Mouse (Mus musculus): ENCODE measurements around the gene Gm20388. TPM values are rescaled to one million over a fixed set of nuclear protein-coding genes. Genes with fewer than 3 reads are reported as not detected.

The Gm20388 gene
- polyA plus RNA-seq, 1 experiment from 2014 or later: 5.5 TPM

DNA sequence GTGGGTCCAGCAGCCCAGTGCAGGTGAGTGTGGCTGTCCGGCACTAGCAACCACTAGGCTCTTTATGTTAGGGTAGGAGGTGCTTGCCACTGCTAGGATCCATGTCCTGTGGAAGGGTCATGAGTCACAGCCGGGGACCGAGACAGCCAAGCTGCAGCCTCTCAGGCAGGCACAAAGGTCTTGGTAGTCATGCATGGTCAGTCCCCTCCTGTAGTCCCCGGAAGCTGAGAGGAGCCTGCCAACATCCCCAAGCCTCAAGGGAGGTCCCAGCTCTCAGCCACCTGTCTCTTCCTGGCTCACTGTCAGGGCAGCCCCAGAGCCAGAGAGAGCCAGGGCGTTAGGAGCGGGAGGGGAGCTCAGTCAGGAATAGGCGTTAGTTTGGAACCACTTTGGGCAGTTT is 836.6 kb downstream of the Gm20388 start:
- peaks cover 45% of the 10 kb centered on the region for H3K4me1 ChIP-seq
- DNase-seq (ENCODE audit: extremely low spot score, low spot score): no peak
- WGBS: 85% methylated on average over 7 of the region's 7 CpGs
- no peaks in the 10 kb centered on the region for H3K36me3 ChIP-seq (replicated peaks)
- H3K9me3 ChIP-seq: no peaks in the 10 kb centered on the region
- H3K27ac ChIP-seq: no peak overlapping the region
- H3K4me3 ChIP-seq: no peak overlapping the region
- peaks cover 39% of the 10 kb centered on the region for H3K27me3 ChIP-seq (ENCODE audit: poor library complexity, severe bottlenecking)

DNA sequence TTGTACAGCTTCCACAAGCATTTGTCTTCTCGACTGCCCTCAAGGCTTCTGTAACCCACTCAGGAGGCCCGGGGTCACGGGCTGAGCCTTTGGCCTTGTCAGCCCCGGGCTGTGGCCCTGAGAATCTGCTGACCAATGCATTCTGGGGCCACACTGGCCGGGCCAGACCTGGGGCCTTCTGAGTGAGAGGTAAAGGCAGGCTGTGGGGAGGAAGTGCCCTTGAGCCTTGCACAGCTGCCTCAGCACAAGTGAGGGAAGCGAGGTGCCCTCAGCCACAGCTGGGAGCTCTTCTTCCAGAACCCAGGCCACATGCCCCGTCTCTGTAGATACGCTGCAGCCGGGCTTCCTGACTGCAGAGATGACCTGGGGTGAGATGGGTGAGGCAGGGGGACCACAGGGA is 840.0 kb downstream of the Gm20388 start:
- Histone ChIP-seq H3K27ac (no peak overlapping the region), H3K9me3 (no peaks in the 10 kb centered on the region), H3K36me3 (replicated peaks) (no peaks in the 10 kb centered on the region), H3K27me3 (ENCODE audit: poor library complexity, severe bottlenecking) (peaks cover 37% of the 10 kb centered on the region), H3K4me3 (no peak overlapping the region), H3K4me1 (peaks cover 41% of the 10 kb centered on the region)
- WGBS: 81% methylated on average over 9 of the region's 9 CpGs
- DNase-seq (ENCODE audit: extremely low spot score, low spot score): no peak

DNA sequence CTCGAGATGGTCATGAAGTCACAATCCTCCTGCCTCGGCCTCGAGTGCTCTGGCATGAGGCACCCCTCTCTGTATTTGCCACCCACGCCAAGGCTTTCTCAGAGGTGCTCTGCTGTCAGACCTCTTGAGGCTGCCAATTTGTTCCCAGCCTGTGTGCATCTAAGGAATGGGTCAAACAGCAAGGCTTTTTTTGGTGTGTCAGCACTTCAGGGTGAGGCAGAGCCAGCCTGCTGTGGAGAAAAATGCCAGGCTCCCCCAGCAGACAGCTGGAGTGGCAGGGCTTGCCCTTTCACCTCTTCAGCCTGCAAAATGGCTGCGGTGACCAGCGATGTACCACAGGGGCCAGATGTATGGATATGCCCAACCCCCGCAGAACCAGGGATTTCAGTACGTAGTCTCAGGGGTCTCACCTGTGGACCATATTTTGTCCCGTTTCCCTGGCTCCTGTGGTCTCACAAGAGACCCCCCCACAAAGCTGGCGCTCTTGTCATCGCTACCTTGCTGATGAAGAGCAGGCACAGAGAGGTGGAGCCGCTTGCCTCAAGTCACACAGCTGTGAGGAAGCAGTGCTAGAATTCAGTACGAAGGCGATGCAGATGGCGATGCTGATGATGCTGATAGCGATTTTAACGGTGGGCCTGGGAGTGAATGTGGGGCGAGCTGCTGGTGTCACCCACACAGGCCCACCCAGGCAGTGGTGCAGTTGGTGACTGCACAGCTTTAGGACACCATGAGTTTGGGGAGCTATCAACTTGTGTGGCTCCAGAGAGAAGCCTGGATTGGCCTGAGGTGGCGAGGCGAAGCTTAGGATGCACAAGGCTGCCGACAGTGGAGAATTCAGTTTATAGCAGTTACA is 840.8 kb downstream of the Gm20388 start:
- WGBS: 81% methylated on average over 21 of the region's 21 CpGs
- no peaks in the 10 kb centered on the region for H3K9me3 ChIP-seq
- no peaks in the 10 kb centered on the region for H3K36me3 ChIP-seq (replicated peaks)
- 0 out of 2 replicates have a peak overlapping the region, but pooled peaks have one; percentile 11 for H3K27ac ChIP-seq
- no peak overlapping the region for H3K4me3 ChIP-seq
- H3K27me3 ChIP-seq (ENCODE audit: poor library complexity, severe bottlenecking): peaks cover 41% of the 10 kb centered on the region
- DNase-seq (ENCODE audit: extremely low spot score, low spot score): no peak
- peaks cover 40% of the 10 kb centered on the region for H3K4me1 ChIP-seq

DNA sequence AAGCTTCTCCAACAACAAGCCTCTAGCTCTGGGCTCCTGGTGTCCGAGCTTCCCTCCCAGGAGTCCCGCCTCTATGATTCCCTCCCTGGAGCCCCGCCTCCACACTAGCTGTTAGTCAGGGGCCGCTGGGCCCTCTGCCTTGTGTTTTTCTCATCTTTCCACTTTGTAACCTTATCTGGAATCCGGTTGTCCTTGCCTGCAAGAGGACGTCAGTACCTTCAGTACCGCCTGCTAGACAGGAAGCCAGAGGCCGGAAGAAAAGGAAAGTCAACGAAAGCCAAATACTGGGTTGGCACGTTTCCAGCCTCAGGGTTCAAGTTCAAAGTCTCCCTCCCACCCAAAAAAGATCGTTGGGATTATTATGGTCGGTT is 841.4 kb downstream of the Gm20388 start:
- 34% methylated on average over 12 of the region's 12 CpGs for WGBS
- Histone ChIP-seq H3K36me3 (replicated peaks) (no peaks in the 10 kb centered on the region), H3K27me3 (ENCODE audit: poor library complexity, severe bottlenecking) (peaks cover 39% of the 10 kb centered on the region), H3K27ac (0 out of 2 replicates have a peak overlapping the region, but pooled peaks have one; percentile 11), H3K9me3 (no peaks in the 10 kb centered on the region), H3K4me3 (no peak overlapping the region), H3K4me1 (peaks cover 38% of the 10 kb centered on the region)
- DNase-seq (ENCODE audit: extremely low spot score, low spot score): no peak

DNA sequence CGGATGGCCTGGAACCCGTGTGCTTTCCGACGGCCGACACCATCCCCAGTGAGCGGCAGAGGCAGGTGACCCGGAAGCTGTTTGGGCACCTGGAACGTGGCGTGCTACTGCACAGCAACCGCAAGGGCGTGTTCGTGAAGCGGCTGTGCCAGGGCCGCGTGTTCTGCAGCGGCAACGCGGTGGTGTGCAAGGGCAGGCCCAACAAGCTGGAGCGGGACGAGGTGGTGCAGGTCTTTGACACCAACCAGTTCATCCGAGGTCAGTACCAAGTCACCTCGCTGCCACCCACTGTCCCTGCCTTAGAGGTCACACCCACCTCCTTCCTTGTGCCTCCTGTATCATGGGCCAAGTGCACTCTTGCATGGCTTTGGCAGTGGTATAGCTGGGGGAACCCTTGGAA is 842.8 kb downstream of the Gm20388 start:
- no peaks in the 10 kb centered on the region for H3K9me3 ChIP-seq
- no peaks in the 10 kb centered on the region for H3K36me3 ChIP-seq (replicated peaks)
- no peak for DNase-seq (ENCODE audit: extremely low spot score, low spot score)
- peaks cover 47% of the 10 kb centered on the region for H3K4me1 ChIP-seq
- H3K27ac ChIP-seq: 0 out of 2 replicates have a peak overlapping the region, but pooled peaks have one; percentile 8
- peaks cover 36% of the 10 kb centered on the region for H3K27me3 ChIP-seq (ENCODE audit: poor library complexity, severe bottlenecking)
- H3K4me3 ChIP-seq: no peak overlapping the region
- 92% methylated on average over 22 of the region's 22 CpGs for WGBS

DNA sequence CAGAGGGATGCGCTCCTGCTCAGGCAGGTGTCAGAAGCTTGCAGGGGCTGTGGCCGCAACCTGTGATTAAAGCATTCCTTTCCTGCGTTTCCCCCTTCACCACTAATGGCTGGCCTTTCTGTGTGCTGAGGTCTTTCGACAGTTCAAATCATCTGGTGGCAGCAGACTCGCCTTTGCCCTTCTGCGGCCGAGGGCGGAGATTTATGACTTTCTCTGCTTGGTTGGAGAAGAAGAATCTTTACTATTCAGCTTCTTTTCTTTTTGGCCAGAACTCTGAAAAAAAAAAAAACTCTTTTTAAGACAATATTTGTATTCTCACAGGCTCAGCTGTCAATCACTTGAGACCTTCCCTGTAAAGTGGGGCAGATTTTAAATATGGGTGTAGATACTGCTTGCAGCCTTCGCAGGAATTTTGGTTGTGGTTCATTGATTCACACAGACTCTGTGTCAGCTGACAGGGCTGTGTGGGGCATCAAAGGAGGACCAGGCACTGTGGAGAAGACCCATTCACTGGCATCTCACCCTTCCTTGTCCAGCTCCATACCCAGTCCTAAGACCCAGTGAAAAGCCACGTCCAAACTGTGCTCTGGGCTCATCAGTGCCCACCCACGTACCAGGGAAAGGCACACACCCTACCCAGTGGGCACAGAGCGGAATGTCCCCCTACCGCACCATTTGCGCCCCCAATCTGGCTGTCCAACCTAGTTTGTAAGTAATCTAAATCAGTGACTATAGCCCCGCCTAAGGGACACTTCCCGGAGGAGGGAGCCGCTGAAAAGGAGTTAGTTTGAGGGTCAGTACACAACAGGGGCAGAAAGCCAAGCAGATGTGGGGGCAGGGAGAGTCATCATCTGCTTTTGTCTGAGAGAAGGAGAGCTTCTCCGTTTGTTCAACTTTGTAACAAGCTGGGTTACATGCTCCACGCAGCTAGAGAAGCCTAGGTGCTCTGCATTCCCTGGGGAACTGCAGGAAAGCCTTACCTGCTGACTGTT is 845.0 kb downstream of the Gm20388 start:
- Histone ChIP-seq H3K36me3 (replicated peaks) (no peaks in the 10 kb centered on the region), H3K27ac (peak overlapping the region; percentile 44; the same call in 1 of the 2 replicates), H3K9me3 (no peaks in the 10 kb centered on the region), H3K27me3 (ENCODE audit: poor library complexity, severe bottlenecking) (peaks cover 35% of the 10 kb centered on the region), H3K4me3 (no peak overlapping the region), H3K4me1 (peaks cover 46% of the 10 kb centered on the region)
- no peak for DNase-seq (ENCODE audit: extremely low spot score, low spot score)
- 53% methylated on average over 19 of the region's 19 CpGs for WGBS

DNA sequence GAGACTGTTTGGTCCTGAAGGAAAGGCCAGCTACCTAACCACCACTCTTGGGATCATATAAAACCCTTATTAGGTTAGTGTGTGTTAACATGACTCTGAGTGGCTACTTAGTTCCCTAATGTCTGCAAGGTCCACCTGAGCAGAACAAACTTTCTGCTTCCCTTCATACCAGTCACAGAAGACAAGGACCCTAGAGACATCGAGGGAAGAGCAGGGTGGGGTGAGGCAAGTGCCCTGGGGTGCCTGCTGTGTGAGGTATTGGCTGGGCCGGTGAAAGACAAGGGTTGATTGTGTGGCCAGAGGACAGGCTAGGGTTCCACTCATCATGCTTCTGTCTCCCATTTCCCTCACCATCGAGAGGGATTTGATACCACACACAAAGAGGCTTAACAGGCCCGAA is 847.4 kb downstream of the Gm20388 start:
- WGBS: 50% methylated on average over 4 of the region's 4 CpGs
- Histone ChIP-seq H3K27ac (0 out of 2 replicates have a peak overlapping the region, but pooled peaks have one; percentile 16), H3K27me3 (ENCODE audit: poor library complexity, severe bottlenecking) (peaks cover 30% of the 10 kb centered on the region), H3K4me3 (no peak overlapping the region), H3K36me3 (replicated peaks) (no peaks in the 10 kb centered on the region), H3K9me3 (no peaks in the 10 kb centered on the region), H3K4me1 (peaks cover 29% of the 10 kb centered on the region)
- no peak for DNase-seq (ENCODE audit: extremely low spot score, low spot score)

DNA sequence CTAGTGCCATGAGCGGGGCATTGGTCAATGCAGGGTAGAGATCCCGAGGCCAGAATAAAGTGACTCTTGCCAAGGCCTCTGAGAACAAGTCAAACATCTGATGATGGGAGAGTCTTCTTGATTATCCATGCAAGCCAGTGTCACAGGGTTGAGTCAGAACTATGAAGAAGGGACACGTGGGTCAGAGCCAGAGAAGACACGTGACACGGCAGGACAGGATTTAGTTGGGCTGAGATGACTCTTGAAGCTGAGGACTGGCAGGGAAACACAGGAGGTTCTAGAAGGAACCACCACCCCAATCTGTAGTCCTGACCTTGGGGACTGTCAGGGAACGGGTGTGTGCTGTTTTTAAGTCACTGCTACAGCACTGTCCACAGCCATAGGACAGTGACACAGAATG is 849.2 kb downstream of the Gm20388 start:
- H3K9me3 ChIP-seq: no peaks in the 10 kb centered on the region
- peaks cover 24% of the 10 kb centered on the region for H3K4me1 ChIP-seq
- no peak overlapping the region for H3K27ac ChIP-seq
- H3K4me3 ChIP-seq: no peak overlapping the region
- no peak for DNase-seq (ENCODE audit: extremely low spot score, low spot score)
- WGBS: 89% methylated on average over 6 of the region's 6 CpGs
- peaks cover 14% of the 10 kb centered on the region; the same call in 1 of the 2 replicates for H3K27me3 ChIP-seq (ENCODE audit: poor library complexity, severe bottlenecking)
- H3K36me3 ChIP-seq (replicated peaks): no peaks in the 10 kb centered on the region

DNA sequence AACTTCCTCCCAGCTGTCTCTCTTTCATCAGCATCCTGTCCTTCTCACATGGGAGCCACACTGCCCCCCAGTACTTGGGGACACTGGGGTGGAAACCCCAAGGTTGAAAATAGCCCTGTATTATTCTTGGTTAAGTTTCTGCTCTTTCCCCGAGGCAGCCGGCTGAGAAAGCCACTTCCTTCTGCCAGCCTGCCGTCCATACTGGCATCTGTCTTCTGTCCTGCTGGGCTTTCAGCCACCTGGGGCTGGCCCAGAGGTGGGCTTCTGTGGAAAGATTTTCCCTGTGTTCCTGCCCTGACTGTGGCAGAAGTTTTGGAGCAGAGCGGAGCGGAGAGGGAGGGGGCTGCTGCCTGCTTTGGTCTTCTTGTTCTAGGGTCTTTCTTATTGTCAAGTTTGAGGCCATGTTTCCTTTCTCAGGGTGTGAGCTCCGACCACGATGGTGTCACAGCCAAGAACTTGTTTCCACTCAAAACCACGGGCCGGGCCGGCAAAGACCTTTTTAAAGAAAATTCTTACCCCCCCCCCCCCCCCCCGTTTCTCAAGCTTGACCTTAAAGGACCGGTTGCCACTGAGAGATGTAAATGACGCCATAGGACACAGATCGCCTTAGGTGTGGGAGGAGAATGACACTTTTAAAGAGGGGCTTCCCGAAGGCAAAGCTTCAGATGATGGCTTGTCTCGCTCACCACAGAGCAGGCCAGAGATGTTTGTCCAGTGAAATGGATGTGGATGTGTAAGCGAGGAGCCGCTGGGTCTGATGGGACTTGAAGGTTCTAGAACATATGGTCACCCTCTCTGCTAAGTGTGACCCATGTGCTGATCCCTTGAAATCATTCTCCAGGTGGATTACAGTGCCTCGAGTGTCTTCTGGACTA is 849.9 kb downstream of the Gm20388 start:
- WGBS: 88% methylated on average over 19 of the region's 19 CpGs
- Histone ChIP-seq H3K27me3 (ENCODE audit: poor library complexity, severe bottlenecking) (peaks cover 13% of the 10 kb centered on the region), H3K4me3 (no peak overlapping the region), H3K9me3 (no peaks in the 10 kb centered on the region), H3K27ac (no peak overlapping the region), H3K4me1 (peaks cover 22% of the 10 kb centered on the region), H3K36me3 (replicated peaks) (no peaks in the 10 kb centered on the region)
- no peak for DNase-seq (ENCODE audit: extremely low spot score, low spot score)

DNA sequence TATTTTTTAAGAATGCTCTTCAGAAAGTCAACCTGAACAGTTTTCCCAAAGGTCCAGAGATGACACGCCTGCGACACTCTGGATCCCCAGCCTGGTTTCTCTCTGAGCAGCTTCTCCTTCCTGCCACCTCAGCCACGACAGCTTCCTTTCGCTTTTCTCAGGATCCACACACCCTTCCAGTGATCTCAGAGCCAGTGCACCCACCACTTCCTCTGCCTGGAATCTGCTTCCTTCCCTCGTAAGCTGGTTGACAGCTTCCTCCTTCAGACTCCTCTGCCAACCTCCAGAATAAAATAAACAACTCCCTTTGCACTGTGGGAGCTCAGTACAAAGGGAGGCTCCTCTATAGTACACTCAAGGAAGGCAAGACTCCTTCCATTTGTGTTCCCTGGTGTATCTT is 852.6 kb downstream of the Gm20388 start:
- H3K27ac ChIP-seq: no peak overlapping the region
- H3K4me3 ChIP-seq: no peak overlapping the region
- 0 out of 2 replicates have a peak, but pooled peaks cover 14% of the 10 kb centered on the region for H3K4me1 ChIP-seq
- peaks cover 11% of the 10 kb centered on the region for H3K27me3 ChIP-seq (ENCODE audit: poor library complexity, severe bottlenecking)
- no peak for DNase-seq (ENCODE audit: extremely low spot score, low spot score)
- 84% methylated on average over 5 of the region's 5 CpGs for WGBS
- no peaks in the 10 kb centered on the region for H3K9me3 ChIP-seq
- H3K36me3 ChIP-seq (replicated peaks): no peaks in the 10 kb centered on the region

DNA sequence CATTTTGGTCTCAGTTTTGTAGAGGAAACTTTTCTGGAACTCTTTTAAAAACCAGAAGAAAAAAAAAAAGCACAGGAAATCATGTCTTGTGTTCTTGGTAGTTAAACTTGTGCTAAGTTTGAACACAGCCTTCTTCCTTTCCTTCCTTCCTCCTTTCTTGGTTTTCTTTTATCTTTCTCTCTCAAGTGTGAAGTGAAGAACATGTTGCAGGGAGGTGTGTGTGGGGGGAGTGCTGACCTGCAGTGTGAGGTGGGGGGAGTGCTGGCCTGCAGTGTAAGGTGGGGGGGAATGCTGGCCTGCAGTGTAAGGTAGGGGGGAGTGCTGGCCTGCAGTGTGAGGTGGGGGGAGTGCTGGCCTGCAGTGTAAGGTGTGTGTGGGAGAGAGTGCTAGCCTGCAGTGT is 854.0 kb downstream of the Gm20388 start:
- Histone ChIP-seq H3K36me3 (replicated peaks) (no peaks in the 10 kb centered on the region), H3K27me3 (ENCODE audit: poor library complexity, severe bottlenecking) (peaks cover 7% of the 10 kb centered on the region), H3K4me1 (0 out of 2 replicates have a peak, but pooled peaks cover 14% of the 10 kb centered on the region), H3K27ac (no peak overlapping the region), H3K4me3 (no peak overlapping the region), H3K9me3 (no peaks in the 10 kb centered on the region)
- no peak for DNase-seq (ENCODE audit: extremely low spot score, low spot score)

DNA sequence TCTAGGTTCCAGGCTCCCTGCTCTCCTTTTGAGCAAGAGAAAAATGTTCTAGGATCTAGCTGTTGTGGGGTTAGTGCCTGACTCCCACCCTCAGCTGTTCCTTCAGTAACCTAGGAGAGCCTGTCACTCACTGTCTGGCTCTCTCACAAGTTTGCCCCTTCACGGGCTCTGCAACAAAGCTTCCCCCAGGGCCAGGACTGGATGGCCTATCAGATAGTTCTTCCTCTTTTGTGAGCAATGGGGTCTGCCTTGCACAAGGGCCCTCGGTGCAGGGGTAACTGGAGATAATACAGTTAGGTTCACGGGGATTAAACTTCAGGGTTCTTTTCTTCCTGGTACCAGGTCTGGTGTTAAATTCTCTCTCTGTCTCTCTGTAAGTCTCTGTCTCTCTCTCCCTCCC is 856.0 kb downstream of the Gm20388 start:
- Histone ChIP-seq H3K4me3 (no peak overlapping the region), H3K36me3 (replicated peaks) (no peaks in the 10 kb centered on the region), H3K4me1 (0 out of 2 replicates have a peak, but pooled peaks cover 17% of the 10 kb centered on the region), H3K27me3 (ENCODE audit: poor library complexity, severe bottlenecking) (peaks cover 12% of the 10 kb centered on the region), H3K27ac (no peak overlapping the region), H3K9me3 (no peaks in the 10 kb centered on the region)
- no peak for DNase-seq (ENCODE audit: extremely low spot score, low spot score)
- 39% methylated on average over 3 of the region's 3 CpGs for WGBS
